Mouse (Mus musculus) kidney, adult 9 months (tissue): ENCODE results near the gene Arl8b.

Experiments
- DNase-seq: peaks from one replicate; pipeline ENCODE4 v3.0.0; 2022

Gene Arl8b

GRCm38 (mm10) chr6:108837081-108837480 lies 54.2 kb downstream of the Arl8b start:
- no peak for DNase-seq

GRCm38 (mm10) chr6:108837958-108838357 lies 55.1 kb downstream of the Arl8b start:
- no peak for DNase-seq

GRCm38 (mm10) chr6:108839432-108839831 lies 56.5 kb downstream of the Arl8b start:
- no peak for DNase-seq

- DNase-seq: no peak
These were observed 58.2 kb downstream of the Arl8b start for GRCm38 (mm10) chr6:108840861-108841640.

- DNase-seq: no peak
These were observed 60.8 kb downstream of the Arl8b start for GRCm38 (mm10) chr6:108843664-108844063.

GRCm38 (mm10) chr6:108844093-108844492 lies 61.2 kb downstream of the Arl8b start:
- no peak for DNase-seq

GRCm38 (mm10) chr6:108844771-108845170 lies 61.9 kb downstream of the Arl8b start:
- no peak for DNase-seq

GRCm38 (mm10) chr6:108852088-108852670 lies 69.3 kb downstream of the Arl8b start:
- DNase-seq: no peak

- no peak for DNase-seq
These were observed 70.1 kb downstream of the Arl8b start for GRCm38 (mm10) chr6:108852986-108853385.

GRCm38 (mm10) chr6:108858583-108858982 lies 75.7 kb downstream of the Arl8b start:
- peak; percentile 19 for DNase-seq

- DNase-seq: no peak
These were observed 78.3 kb downstream of the Arl8b start for GRCm38 (mm10) chr6:108861226-108861625.

- no peak for DNase-seq
These were observed 79.6 kb downstream of the Arl8b start for GRCm38 (mm10) chr6:108862548-108862947.

- DNase-seq: no peak
These were observed 83.4 kb downstream of the Arl8b start for GRCm38 (mm10) chr6:108866317-108866716.

GRCm38 (mm10) chr6:108869031-108869430 lies 86.1 kb downstream of the Arl8b start:
- DNase-seq: peak; percentile 55

GRCm38 (mm10) chr6:108870421-108870820 lies 87.5 kb downstream of the Arl8b start:
- DNase-seq: no peak

GRCm38 (mm10) chr6:108871251-108871650 lies 88.4 kb downstream of the Arl8b start:
- DNase-seq: no peak
